Mouse (Mus musculus) spleen, adult 2 months (tissue): Measurements from ENCODE around the gene Spock2.

Experiments
- CTCF ChIP-seq: fragments of 200-500 bp; IDR thresholded peaks from 2 replicates; pipeline ENCODE4 v1.5.1; 2011; ENCODE audit warnings: mild to moderate bottlenecking, inconsistent platforms; ENCODE audit not compliant: insufficient read depth, insufficient read length, insufficient replicate concordance; ENCODE audit errors: extremely low read depth
- POLR2A ChIP-seq: fragments of 200-500 bp; IDR thresholded peaks from 2 replicates; pipeline ENCODE4 v1.6.1; 2011; ENCODE audit warnings: low read depth, low read length, inconsistent platforms

- TF ChIP-seq CTCF = no peak
- TF ChIP-seq POLR2A = no peak
Measured at GRCm38 (mm10) chr10:60075159-60075558, 30.9 kb upstream of the Spock2 start.
